Mouse (Mus musculus) limb, embryonic 13.5 days (tissue): ENCODE data around the gene Ctrc. TPM values are rescaled to one million over a fixed set of nuclear protein-coding genes. Genes with fewer than 3 reads are reported as not detected.
A peak's percentile ranks its signal among the peaks of the same experiment; 100 is the strongest.

Experiments used
- ATAC-seq: fragments of 200-750 bp; cut with Nextera tagmentation; 2 replicates; pipeline ENCODE4 v1.8.0; 2017; ENCODE audit warnings: low read depth, moderate number of reproducible peaks, moderate TSS enrichment; ENCODE audit not compliant: low FRiP score
- H3K27ac ChIP-seq: fragments of 300-500 bp; sonication (generic); 2 replicates; pipeline ENCODE4 v1.5.1; 2015; ENCODE audit warnings: inconsistent platforms, mild to moderate bottlenecking, moderate library complexity
- H3K27me3 ChIP-seq: fragments of 300-500 bp; sonication (generic); 2 replicates; pipeline ENCODE4 v1.6.1; 2015; ENCODE audit warnings: mild to moderate bottlenecking, inconsistent platforms
- H3K36me3 ChIP-seq: fragments of 300-500 bp; sonication (generic); 2 replicates; pipeline ENCODE4 v1.6.1; 2015; ENCODE audit warnings: inconsistent platforms, mild to moderate bottlenecking, moderate library complexity
- H3K4me1 ChIP-seq: fragments of 300-500 bp; sonication (generic); 2 replicates; pipeline ENCODE4 v1.6.1; 2015; ENCODE audit warnings: inconsistent platforms
- H3K4me2 ChIP-seq: fragments of 300-500 bp; sonication (generic); replicated peaks from 2 replicates; pipeline ENCODE4 v1.6.1; 2015; ENCODE audit warnings: inconsistent platforms, mild to moderate bottlenecking, moderate library complexity
- H3K4me3 ChIP-seq: fragments of 300-500 bp; sonication (generic); 2 replicates; pipeline ENCODE4 v1.5.1; 2015; ENCODE audit warnings: moderate library complexity, mild to moderate bottlenecking, inconsistent platforms
- H3K9ac ChIP-seq: fragments of 300-500 bp; sonication (generic); 2 replicates; pipeline ENCODE4 v1.6.1; 2015; ENCODE audit warnings: mild to moderate bottlenecking, inconsistent platforms
- H3K9me3 ChIP-seq: fragments of 300-500 bp; sonication (generic); 2 replicates; pipeline ENCODE4 v1.6.1; 2016; ENCODE audit warnings: inconsistent platforms
- WGBS: fragments of 180-500 bp; shearing (Covaris S2); methylation state at CpG from one replicate; pipeline ENCODE4 v1.1.7; 2015; 5-methylcytosine and 5-hydroxymethylcytosine counted together
- polyA plus RNA-seq: library from polyadenylated mRNA; unstranded; fragments of >200 nt; fragmentation: Nextera tagmentation; extraction: Ambion mirVana; gene quantifications from 2 replicates; pipeline ENCODE4 v1.2.1, GENCODE M21; 2015

The Ctrc gene
- polyA plus RNA-seq, 1 experiment from 2014 or later, result not detected

- no peak overlapping the region for H3K27ac ChIP-seq
- whole genome bisulfite sequencing, result 91% methylated on average over 8 of the region's 8 CpGs
- H3K4me1 ChIP-seq, result peaks cover 22% of the 10 kb centered on the region
- no peaks in the 10 kb centered on the region for H3K9me3 ChIP-seq
- H3K4me2 ChIP-seq, result no peak overlapping the region
- H3K9ac ChIP-seq, result no peak overlapping the region
- ATAC-seq, result no peak
- H3K27me3 ChIP-seq, result no peaks in the 10 kb centered on the region
- peaks cover 96% of the 10 kb centered on the region for H3K36me3 ChIP-seq
- no peak overlapping the region for H3K4me3 ChIP-seq
Measured at GRCm38 (mm10) chr4:141769501-141770160, 76.5 kb downstream of the Ctrc start.

DNA sequence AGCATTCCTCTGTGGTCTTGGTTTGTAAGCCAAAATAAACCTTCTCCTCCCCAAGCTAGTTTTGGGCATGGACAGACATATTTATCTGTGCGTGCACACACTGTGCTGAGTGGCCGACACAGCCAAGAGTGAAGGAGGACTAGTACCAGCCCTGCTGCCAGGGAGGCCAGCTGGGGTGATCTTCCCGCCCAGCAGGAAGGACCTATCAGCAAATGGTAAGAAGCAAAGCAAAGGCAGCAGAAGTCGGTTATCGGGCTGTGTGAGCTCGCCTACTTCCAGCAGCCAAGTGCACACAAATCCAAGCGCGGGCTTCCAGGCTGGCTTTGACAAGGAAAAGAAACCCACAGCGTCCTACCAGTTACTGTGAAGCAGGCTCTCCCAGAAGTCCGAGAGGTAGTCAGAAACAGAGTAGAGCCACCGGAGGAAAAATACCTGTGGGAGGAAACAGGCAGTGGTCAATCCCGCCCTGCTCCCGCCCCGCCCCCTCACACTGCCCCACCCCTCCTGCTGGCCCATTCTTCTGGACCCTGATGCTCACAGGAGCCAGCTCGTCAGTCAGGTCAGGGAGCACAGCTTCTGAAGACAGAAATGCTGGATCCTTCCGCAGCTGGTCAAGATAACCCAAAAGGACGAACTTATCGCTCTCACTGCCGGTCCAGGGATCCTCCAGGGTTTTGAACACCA, 78.7 kb downstream of the Ctrc start:
- Histone ChIP-seq H3K27ac (peak overlapping the region; percentile 90), H3K9me3 (no peaks in the 10 kb centered on the region), H3K9ac (no peak overlapping the region; the same call in 1 of the 2 replicates), H3K4me3 (no peak overlapping the region), H3K36me3 (peaks cover 96% of the 10 kb centered on the region), H3K4me1 (peaks cover 22% of the 10 kb centered on the region), H3K4me2 (peak overlapping the region; percentile 41), H3K27me3 (no peaks in the 10 kb centered on the region)
- WGBS, result 77% methylated on average over 19 of the region's 19 CpGs
- ATAC-seq, result no peak; the same call in 1 of the 2 replicates

GRCm38 (mm10) chr4:141766668-141767352, 79.3 kb downstream of the Ctrc start:
- peak; percentile 64 for ATAC-seq
- Histone ChIP-seq H3K9ac (no peak overlapping the region; the same call in 1 of the 2 replicates), H3K27me3 (no peaks in the 10 kb centered on the region), H3K4me3 (no peak overlapping the region), H3K27ac (peak overlapping the region; percentile 90), H3K4me1 (peaks cover 22% of the 10 kb centered on the region), H3K36me3 (peaks cover 96% of the 10 kb centered on the region), H3K9me3 (no peaks in the 10 kb centered on the region), H3K4me2 (peak overlapping the region; percentile 41)
- WGBS, result 49% methylated on average over 19 of the region's 19 CpGs

DNA sequence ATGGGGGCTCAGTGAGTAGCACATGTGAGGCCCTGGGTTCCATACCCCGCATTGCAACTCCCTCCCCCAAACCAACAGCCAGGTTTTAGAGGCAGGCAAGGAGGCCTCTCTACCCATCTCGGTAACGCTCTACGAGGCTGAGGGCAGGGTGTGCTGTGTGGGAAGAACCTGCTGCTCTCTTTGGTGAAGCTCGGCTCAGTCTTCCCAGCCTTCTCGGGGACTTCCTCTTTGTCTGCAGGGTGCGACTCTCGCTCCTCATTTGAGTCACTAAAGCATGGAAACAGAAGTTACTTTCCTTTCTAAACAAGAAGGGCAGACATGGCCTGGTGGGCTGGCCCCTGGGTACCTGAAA, 79.9 kb downstream of the Ctrc start:
- no peak for ATAC-seq
- H3K4me3 ChIP-seq, result no peak overlapping the region
- H3K4me1 ChIP-seq, result peaks cover 22% of the 10 kb centered on the region
- peak overlapping the region; percentile 41; the same call in 1 of the 2 replicates for H3K4me2 ChIP-seq
- H3K9me3 ChIP-seq, result no peaks in the 10 kb centered on the region
- 80% methylated on average over 8 of the region's 8 CpGs for WGBS
- peak overlapping the region; percentile 90; the same call in 1 of the 2 replicates for H3K27ac ChIP-seq
- H3K9ac ChIP-seq, result no peak overlapping the region
- no peaks in the 10 kb centered on the region for H3K27me3 ChIP-seq
- peaks cover 95% of the 10 kb centered on the region for H3K36me3 ChIP-seq

GRCm38 (mm10) chr4:141765008-141765407, 81.2 kb downstream of the Ctrc start:
- Histone ChIP-seq H3K27me3 (no peaks in the 10 kb centered on the region), H3K27ac (no peak overlapping the region), H3K4me3 (no peak overlapping the region), H3K4me2 (no peak overlapping the region), H3K4me1 (peaks cover 22% of the 10 kb centered on the region), H3K9ac (no peak overlapping the region), H3K9me3 (no peaks in the 10 kb centered on the region), H3K36me3 (peaks cover 88% of the 10 kb centered on the region)
- ATAC-seq, result no peak
- 92% methylated on average over 3 of the region's 3 CpGs for WGBS

Other genes starting within 250 kb of the Ctrc start
- gene Fblim1, start 240.3 kb downstream of the Ctrc start, polyA plus RNA-seq, result 62.4 and 67.7 TPM in 2 replicates
- gene Tmem82, start 227.7 kb downstream of the Ctrc start, polyA plus RNA-seq, result 0.38 and 0.66 TPM in 2 replicates
- not detected in 2 replicates for gene Slc25a34, start 222.5 kb downstream of the Ctrc start, polyA plus RNA-seq
- 7.9 and 8.7 TPM in 2 replicates for gene Plekhm2, start 181.5 kb downstream of the Ctrc start, polyA plus RNA-seq
- gene Rsc1a1, start 160.8 kb downstream of the Ctrc start, polyA plus RNA-seq, result 1.3 TPM in 1 of 2 replicates, not detected in the other
- gene Ddi2, start 122.9 kb downstream of the Ctrc start, polyA plus RNA-seq, result 21.8 and 23.4 TPM in 2 replicates
- gene Agmat, start 99.7 kb downstream of the Ctrc start, polyA plus RNA-seq, result 0.13 TPM in 1 of 2 replicates, not detected in the other
- gene Dnajc16, start 55.4 kb downstream of the Ctrc start, polyA plus RNA-seq, result 3.4 and 3.6 TPM in 2 replicates
- gene Casp9, start 52.7 kb downstream of the Ctrc start, polyA plus RNA-seq, result 17.1 and 17.2 TPM in 2 replicates
- gene Cela2a, start 20.2 kb downstream of the Ctrc start, polyA plus RNA-seq, result 0.20 TPM in 1 of 2 replicates, not detected in the other
- 56.9 and 58.7 TPM in 2 replicates for gene Efhd2, start 28.6 kb upstream of the Ctrc start, polyA plus RNA-seq
- gene Fhad1, start 168.7 kb upstream of the Ctrc start, polyA plus RNA-seq, result 2.4 and 3.7 TPM in 2 replicates
- gene Tmem51, start 237.9 kb upstream of the Ctrc start, polyA plus RNA-seq, result 14.2 and 14.5 TPM in 2 replicates